Mouse (Mus musculus): ENCODE results near the gene 1700023F06Rik. TPM values are rescaled to one million over a fixed set of nuclear protein-coding genes. Genes with fewer than 3 reads are reported as not detected.

The 1700023F06Rik gene
- total RNA-seq, 2 experiments from 2014 or later: not detected

DNA sequence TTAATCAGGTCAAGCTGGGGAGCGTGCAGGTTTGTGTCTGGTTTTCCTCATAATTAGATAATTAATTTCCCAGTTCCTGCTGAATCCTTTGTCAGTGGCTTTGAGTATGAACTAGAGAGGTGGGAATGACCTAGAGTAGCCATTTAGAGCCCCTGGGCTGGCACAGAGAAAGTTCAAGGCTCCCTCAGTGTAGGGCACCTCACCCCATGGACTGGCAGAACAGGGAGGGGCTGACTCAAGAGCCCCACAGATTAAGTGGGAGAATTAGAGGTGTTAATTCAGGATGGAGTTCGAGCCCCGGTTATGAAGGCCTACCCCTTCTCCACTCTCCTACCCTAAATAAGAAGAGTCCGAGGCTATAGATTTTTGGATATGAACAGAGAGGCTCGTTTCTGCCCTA lies 38.7 kb downstream of the 1700023F06Rik start:
- no peak for DNase-seq (ENCODE audit: low spot score in 2 of 2)

DNA sequence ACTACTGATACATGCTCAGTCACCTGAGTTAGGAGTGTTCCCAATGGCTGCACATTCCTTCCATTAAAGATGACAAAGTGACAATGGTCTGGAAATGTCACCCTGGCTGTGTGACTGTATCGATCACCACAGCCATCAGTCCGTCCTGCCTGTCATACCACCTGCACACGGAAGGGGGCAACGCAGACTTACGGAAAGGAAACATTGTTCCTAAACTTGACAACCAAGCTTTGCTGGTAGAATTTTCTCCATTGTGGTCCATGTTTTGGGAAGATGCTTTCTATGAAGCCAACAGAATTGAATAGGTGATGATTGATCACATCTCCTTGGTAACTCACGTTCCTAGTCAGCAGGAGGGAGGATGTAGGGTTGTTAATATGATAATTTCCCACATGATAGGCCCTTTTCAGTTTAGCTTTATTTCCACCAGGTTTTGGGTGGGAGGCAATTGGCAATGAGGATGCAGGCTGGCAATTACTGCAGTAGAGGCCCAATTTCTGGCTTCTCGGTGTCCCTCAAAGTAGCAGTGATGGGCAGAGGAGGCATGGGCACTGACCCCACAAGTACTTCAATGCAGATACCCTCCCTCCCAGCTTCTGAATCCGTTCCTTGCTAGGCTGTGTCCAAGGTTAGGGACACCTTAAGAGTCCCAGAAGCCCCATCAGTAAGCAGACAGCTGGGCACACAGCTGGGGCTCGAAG lies 39.5 kb downstream of the 1700023F06Rik start:
- peak in 1 of 2 experiments; percentile 54 for DNase-seq (ENCODE audit: low spot score in 2 of 2)

DNA sequence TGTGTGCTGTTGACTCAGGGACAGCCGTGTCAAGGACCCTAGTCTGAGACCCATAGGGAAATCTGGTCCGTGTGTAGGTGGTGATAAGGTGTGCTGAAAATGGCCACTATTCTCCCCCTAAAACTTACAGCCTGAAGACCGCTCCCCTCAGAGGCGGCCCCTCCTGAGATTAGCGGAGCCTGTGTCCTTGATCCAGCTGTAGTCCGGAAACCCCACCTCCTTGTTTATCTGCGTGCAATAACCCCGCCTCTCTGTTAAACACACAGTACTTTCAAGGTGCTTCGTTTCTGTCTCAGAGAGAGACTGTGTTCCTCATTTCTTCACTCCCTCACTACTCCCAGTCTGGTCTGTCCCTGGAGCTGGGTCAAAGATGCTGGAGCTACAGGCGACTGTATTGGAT lies 44.0 kb downstream of the 1700023F06Rik start:
- no peak for DNase-seq (ENCODE audit: low spot score in 2 of 2)

DNA sequence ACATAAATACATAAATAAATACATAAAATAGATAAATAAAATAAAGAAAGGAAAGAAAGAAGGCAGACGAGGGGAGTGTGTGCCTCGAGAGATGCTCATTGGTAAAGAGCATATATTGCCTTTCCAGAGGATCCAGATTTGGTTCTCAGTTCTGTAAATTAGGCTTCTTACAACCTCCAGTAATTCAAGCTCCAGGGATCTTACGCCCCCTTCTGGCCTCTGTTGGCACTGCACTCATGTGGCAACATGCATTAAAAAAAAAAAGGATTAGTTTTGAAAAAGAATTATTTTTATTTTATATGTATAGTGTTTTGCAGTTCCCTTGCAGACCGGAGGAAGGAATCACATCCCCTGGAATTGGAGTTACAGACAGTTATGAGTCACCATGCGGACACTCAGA lies 46.2 kb downstream of the 1700023F06Rik start:
- no peak for DNase-seq (ENCODE audit: low spot score in 2 of 2)

DNA sequence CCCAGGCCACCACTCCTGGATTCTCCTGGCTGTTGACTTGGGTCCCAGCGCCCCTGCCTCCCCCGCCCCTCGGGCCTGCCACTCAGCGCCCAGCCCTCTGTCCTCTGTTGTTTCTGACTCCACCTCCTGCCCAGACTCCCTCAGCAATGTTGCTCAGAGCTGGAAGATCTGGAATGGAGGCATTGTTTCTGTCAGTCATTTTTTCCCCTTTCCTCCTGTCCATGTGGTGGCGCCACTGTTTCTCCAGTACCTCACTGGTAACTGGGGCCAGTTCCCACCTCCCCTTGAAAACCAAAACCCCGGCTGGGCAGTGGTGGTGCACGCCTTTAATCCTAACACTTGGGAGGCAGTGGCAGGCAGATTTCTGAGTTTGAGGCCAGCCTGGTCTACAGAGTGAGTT lies 46.9 kb downstream of the 1700023F06Rik start:
- DNase-seq (ENCODE audit: low spot score in 2 of 2): no peak

DNA sequence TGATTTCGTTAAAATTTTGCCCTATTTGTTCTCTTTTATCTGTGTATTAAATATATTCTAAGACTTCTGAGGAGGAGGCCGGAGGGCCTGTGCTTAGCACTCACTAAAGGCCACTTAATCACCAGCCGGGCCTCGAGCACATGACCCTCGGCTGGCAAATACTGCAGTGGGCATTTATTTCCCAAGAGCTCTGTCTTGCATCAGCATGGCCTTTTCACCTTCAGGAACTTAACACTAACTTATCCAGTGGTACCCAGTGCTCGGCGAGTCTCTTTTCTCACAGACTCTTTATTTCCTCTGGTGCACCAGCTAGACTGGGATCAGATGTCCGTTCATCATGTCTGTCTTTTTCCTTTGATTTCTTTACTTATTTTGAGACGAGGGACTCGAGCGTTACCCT lies 47.6 kb downstream of the 1700023F06Rik start:
- no peak for DNase-seq (ENCODE audit: low spot score in 2 of 2)

DNA sequence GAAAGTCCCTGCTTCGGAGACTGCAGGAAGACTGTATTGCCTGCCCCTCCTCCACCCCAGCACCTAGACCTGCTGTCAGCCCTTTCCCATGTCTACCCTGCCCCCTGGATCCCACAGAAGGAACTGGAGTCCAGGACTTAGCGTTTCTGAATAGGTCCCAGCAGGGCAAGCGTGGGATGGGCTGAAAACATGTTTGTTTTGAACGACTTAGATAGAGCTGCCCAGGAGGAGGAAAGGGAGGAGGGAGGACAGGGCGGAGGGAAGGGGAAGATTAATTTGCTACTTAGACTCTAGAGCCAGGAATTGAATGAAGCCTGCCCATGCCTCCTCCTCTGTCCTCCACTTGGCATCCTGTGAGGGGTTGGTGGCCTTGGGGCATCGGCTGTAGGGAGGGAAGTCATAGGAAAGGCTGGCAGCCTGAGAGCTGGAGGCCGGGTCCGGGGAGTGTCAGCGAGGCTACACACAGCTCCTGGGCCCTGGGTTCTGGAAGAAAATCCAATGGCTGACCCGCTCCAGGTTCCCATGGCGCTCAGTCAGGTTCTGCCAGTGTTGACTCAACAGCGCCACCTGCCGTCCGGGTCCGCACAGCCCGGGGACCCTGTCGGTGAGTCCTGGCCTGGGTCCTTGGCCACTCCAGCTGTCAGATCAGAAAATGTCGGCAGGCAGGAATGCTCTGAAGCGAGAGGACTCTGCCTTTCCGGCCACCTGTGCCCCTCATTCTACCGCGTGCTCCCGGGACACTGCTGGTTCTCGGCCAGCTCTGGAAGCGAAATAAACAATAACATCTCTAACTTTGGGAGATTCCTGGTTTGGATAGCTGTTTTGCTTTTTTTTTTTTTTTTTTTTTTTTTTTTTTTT lies 49.5 kb downstream of the 1700023F06Rik start:
- DNase-seq (ENCODE audit: low spot score in 2 of 2): peak; percentile 97 to 98

DNA sequence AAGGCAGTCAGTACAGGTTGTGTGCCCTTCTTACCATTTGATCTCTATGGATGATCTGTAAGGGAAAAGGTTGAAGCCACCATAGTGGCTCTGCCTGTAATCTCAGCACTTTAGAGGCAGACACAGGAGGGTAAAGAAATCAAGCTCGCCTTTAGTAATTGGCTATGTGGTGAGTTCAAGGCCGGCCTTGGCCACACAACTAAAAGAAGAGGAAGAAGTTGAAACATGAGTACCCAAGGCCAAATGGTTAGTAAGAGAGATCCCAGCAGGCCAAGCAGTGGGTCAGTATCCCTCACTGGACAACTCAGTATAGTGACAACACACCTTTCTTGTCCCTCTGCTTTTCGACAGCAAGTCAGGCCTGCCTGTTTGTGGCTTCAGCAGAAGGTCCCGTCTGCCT lies 58.6 kb downstream of the 1700023F06Rik start:
- DNase-seq (ENCODE audit: low spot score in 2 of 2): no peak

Other genes with a start within 250 kb of the 1700023F06Rik start
- gene Nmt1, start 180.4 kb downstream of the 1700023F06Rik start, total RNA-seq (2021): 10 to 100 TPM; 55.9 to 59.3 TPM
- 10 to 100 TPM; 69.0 to 73.1 TPM for gene Dcakd, start 180.2 kb downstream of the 1700023F06Rik start, total RNA-seq (2021)
- gene Plcd3, start 106.9 kb downstream of the 1700023F06Rik start, total RNA-seq (2021): 10 to 100 TPM in 1 of 2 experiments, 1 to 10 TPM in 1; 9.3 to 12.4 TPM
- gene Acbd4, start 106.9 kb downstream of the 1700023F06Rik start, total RNA-seq (2021): 10 to 100 TPM; 45.0 to 53.0 TPM
- 10 to 100 TPM; 26.9 to 29.6 TPM for gene Hexim1, start 92.3 kb downstream of the 1700023F06Rik start, total RNA-seq (2021)
- gene Hexim2, start 76.1 kb downstream of the 1700023F06Rik start, total RNA-seq (2021): 1 to 10 TPM; 6.3 to 7.0 TPM
- 1 to 10 TPM; 8.1 to 8.2 TPM for gene Fmnl1, start 37.5 kb downstream of the 1700023F06Rik start, total RNA-seq (2021)
- not detected for gene Spata32, start 9.9 kb upstream of the 1700023F06Rik start, total RNA-seq (2021)
- gene Map3k14, start 58.9 kb upstream of the 1700023F06Rik start, total RNA-seq (2021): 1 to 10 TPM; 7.7 to 7.8 TPM
- gene Arhgap27, start 155.1 kb upstream of the 1700023F06Rik start, total RNA-seq (2021): 10 to 100 TPM; 11.7 to 12.2 TPM
- gene Plekhm1, start 204.1 kb upstream of the 1700023F06Rik start, total RNA-seq (2021): 10 to 100 TPM; 12.0 to 12.8 TPM

Data from gastrocnemius, postnatal 4 days (tissue).